Mouse (Mus musculus) hindbrain, embryonic 14.5 days (tissue): ENCODE measurements around the gene Sh3gl2. TPM values are rescaled to one million over a fixed set of nuclear protein-coding genes. Genes with fewer than 3 reads are reported as not detected.

Experiments used
- ATAC-seq: fragments of 200-750 bp; cut with Nextera tagmentation; 2 replicates; pipeline ENCODE4 v1.8.0; 2017; ENCODE audit warnings: moderate number of reproducible peaks, mild to moderate bottlenecking, moderate TSS enrichment, moderate library complexity; ENCODE audit not compliant: low FRiP score
- DNase-seq: peaks from one replicate; pipeline ENCODE4 v3.0.0-alpha.2; 2015; ENCODE audit warnings: low spot score
- H3K27ac ChIP-seq: fragments of 300-500 bp; sonication (generic); 2 replicates; pipeline ENCODE4 v1.5.1; 2014; ENCODE audit warnings: mild to moderate bottlenecking, moderate library complexity
- H3K27me3 ChIP-seq: fragments of 300-500 bp; sonication (generic); 2 replicates; pipeline ENCODE4 v1.6.1; 2014; ENCODE audit warnings: mild to moderate bottlenecking, low read length, mixed read lengths; ENCODE audit not compliant: control insufficient read depth, insufficient read depth
- H3K36me3 ChIP-seq: fragments of 300-500 bp; sonication (generic); replicated peaks from 2 replicates; pipeline ENCODE4 v1.6.1; 2014; ENCODE audit not compliant: control insufficient read depth, insufficient read depth
- H3K4me1 ChIP-seq: fragments of 300-500 bp; sonication (generic); replicated peaks from 2 replicates; pipeline ENCODE4 v1.6.1; 2014; ENCODE audit warnings: antibody characterized with exemption, low read length, mixed read lengths; ENCODE audit not compliant: control insufficient read depth, insufficient read depth
- H3K4me2 ChIP-seq: fragments of 300-500 bp; sonication (generic); replicated peaks from 2 replicates; pipeline ENCODE4 v1.6.1; 2014; ENCODE audit warnings: mild to moderate bottlenecking, moderate library complexity
- H3K4me3 ChIP-seq: fragments of 300-500 bp; sonication (generic); replicated peaks from 2 replicates; pipeline ENCODE4 v1.5.1; 2014; ENCODE audit warnings: mild to moderate bottlenecking, low read length
- H3K9ac ChIP-seq: fragments of 300-500 bp; sonication (generic); 2 replicates; pipeline ENCODE4 v1.6.1; 2014
- H3K9me3 ChIP-seq: fragments of 300-500 bp; sonication (generic); 2 replicates; pipeline ENCODE4 v1.6.1; 2016; ENCODE audit warnings: low read length; ENCODE audit not compliant: control insufficient read depth
- WGBS: fragments of 180-500 bp; shearing (Covaris S2); extraction: QIAGEN DNeasy Blood & Tissue Kit; methylation state at CpG from one replicate; pipeline ENCODE4 v1.1.7; 2014; 5-methylcytosine and 5-hydroxymethylcytosine counted together
- polyA plus RNA-seq: library from polyadenylated mRNA; unstranded; fragments of >200 nt; fragmentation: Nextera tagmentation; extraction: Ambion mirVana; gene quantifications from 2 replicates; pipeline ENCODE4 v1.2.1, GENCODE M21; 2014

Sh3gl2 gene
- polyA plus RNA-seq, 1 experiment from 2014 or later: 97.4 TPM

DNA sequence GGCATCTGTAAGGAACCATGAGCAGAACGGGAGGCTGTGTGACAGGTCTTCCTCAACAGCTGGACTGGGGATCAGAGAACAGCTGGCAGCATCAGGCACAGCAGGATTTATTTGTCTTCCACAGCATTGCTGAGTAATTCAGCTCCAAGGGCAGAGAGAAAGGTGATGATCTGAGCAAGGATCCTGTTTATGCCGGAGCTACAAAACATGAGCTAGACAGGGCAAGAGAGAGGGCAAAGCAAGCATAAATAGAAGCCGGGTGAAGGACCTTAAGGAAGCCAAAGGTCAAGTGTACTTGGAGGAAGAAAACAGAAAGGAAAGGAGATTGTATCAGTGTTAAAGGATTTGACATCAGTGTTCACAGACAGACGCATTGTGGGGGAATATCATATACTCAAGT is 467.4 kb downstream of the Sh3gl2 start:
- ATAC-seq (no peak), DNase-seq (no peak)
- H3K4me3 ChIP-seq: no peak overlapping the region
- no peaks in the 10 kb centered on the region for H3K4me1 ChIP-seq
- H3K36me3 ChIP-seq: no peaks in the 10 kb centered on the region
- no peaks in the 10 kb centered on the region for H3K27me3 ChIP-seq
- no peak overlapping the region for H3K9ac ChIP-seq
- H3K4me2 ChIP-seq: no peak overlapping the region
- H3K9me3 ChIP-seq: no peaks in the 10 kb centered on the region
- WGBS: 54% methylated on average over 4 of the region's 4 CpGs
- no peak overlapping the region for H3K27ac ChIP-seq

DNA sequence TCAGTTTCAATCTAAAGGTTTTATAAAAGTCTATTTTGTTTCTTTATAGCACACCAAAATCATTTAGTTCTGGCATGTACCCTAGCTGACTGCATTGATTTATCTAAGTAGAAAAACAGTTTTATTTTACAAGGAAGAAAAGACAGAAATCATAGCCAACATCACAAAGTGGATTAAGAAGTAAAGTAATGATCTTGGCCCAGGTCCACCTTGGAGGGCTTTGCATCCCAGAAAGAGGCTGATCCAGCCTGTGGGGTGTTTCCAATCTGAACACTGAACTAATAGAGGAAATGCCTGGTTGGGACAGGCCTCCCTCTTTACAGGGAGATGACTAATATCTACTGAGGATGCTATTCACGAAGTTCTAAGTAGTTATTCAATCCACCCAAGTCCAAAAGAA is 472.7 kb downstream of the Sh3gl2 start:
- 42% methylated on average over 1 of the region's 1 CpGs for WGBS
- no peak overlapping the region for H3K4me3 ChIP-seq
- no peak overlapping the region for H3K27ac ChIP-seq
- no peak for ATAC-seq
- no peaks in the 10 kb centered on the region for H3K9me3 ChIP-seq
- H3K36me3 ChIP-seq: no peaks in the 10 kb centered on the region
- no peak overlapping the region for H3K9ac ChIP-seq
- H3K27me3 ChIP-seq: no peaks in the 10 kb centered on the region
- no peak for DNase-seq
- no peaks in the 10 kb centered on the region for H3K4me1 ChIP-seq
- H3K4me2 ChIP-seq: no peak overlapping the region

DNA sequence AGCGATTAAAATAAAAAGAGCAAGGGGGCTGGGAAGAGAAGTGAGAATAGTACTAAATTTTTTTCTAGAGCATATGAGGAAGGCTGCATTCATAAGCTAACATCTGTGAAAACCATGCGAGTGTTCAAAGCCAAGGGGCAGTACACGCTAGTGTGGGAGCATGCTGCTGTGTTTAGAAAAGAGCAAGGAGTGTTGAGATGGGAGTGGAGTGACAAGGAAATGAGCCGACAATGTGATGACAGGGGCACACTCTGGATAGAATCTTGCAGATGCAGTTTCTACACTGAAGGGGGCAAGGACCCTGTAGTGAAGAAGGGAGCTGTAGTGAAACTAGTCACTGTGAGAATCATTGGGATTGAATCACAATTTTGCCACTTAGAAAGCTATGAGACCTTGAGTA is 481.2 kb downstream of the Sh3gl2 start:
- Histone ChIP-seq H3K36me3 (no peaks in the 10 kb centered on the region), H3K4me3 (no peak overlapping the region), H3K9ac (no peak overlapping the region), H3K27me3 (no peaks in the 10 kb centered on the region), H3K9me3 (no peaks in the 10 kb centered on the region), H3K4me1 (no peaks in the 10 kb centered on the region), H3K4me2 (no peak overlapping the region), H3K27ac (no peak overlapping the region)
- no peak for DNase-seq
- ATAC-seq: no peak
- 84% methylated on average over 4 of the region's 4 CpGs for WGBS
